Mouse (Mus musculus) hindbrain, embryonic 12.5 days (tissue): ENCODE data around the gene Polr3h. TPM values are rescaled to one million over a fixed set of nuclear protein-coding genes. Genes with fewer than 3 reads are reported as not detected.

Source experiments
- ATAC-seq: fragments of 200-750 bp; cut with Nextera tagmentation; 2 replicates; pipeline ENCODE4 v1.8.0; 2017; ENCODE audit warnings: moderate TSS enrichment; ENCODE audit not compliant: low FRiP score
- H3K27ac ChIP-seq: fragments of 300-500 bp; sonication (generic); 2 replicates; pipeline ENCODE4 v1.5.1; 2016; ENCODE audit warnings: mild to moderate bottlenecking
- H3K27me3 ChIP-seq: fragments of 300-500 bp; sonication (generic); 2 replicates; pipeline ENCODE4 v1.6.1; 2016; ENCODE audit warnings: mild to moderate bottlenecking
- H3K36me3 ChIP-seq: fragments of 300-500 bp; sonication (generic); 2 replicates; pipeline ENCODE4 v1.6.1; 2016; ENCODE audit warnings: mild to moderate bottlenecking
- H3K4me1 ChIP-seq: fragments of 300-500 bp; sonication (generic); 2 replicates; pipeline ENCODE4 v1.6.1; 2016
- H3K4me2 ChIP-seq: fragments of 300-500 bp; sonication (generic); replicated peaks from 2 replicates; pipeline ENCODE4 v1.6.1; 2016; ENCODE audit warnings: mild to moderate bottlenecking
- H3K4me3 ChIP-seq: fragments of 300-500 bp; sonication (generic); 2 replicates; pipeline ENCODE4 v1.5.1; 2016; ENCODE audit warnings: mild to moderate bottlenecking
- H3K9ac ChIP-seq: fragments of 300-500 bp; sonication (generic); 2 replicates; pipeline ENCODE4 v1.6.1; 2016; ENCODE audit warnings: mild to moderate bottlenecking, moderate library complexity
- H3K9me3 ChIP-seq: fragments of 300-500 bp; sonication (generic); replicated peaks from 2 replicates; pipeline ENCODE4 v1.6.1; 2016; ENCODE audit warnings: mild to moderate bottlenecking
- WGBS: fragments of 180-500 bp; shearing (Covaris S2); methylation state at CpG from one replicate; pipeline ENCODE4 v1.1.7; 2016; 5-methylcytosine and 5-hydroxymethylcytosine counted together
- polyA plus RNA-seq: library from polyadenylated mRNA; unstranded; fragments of >200 nt; fragmentation: Nextera tagmentation; extraction: Ambion mirVana; gene quantifications from 2 replicates; pipeline ENCODE4 v1.2.1, GENCODE M21; 2016

Polr3h gene
- polyA plus RNA-seq, 1 experiment from 2014 or later: 58.0 TPM

DNA sequence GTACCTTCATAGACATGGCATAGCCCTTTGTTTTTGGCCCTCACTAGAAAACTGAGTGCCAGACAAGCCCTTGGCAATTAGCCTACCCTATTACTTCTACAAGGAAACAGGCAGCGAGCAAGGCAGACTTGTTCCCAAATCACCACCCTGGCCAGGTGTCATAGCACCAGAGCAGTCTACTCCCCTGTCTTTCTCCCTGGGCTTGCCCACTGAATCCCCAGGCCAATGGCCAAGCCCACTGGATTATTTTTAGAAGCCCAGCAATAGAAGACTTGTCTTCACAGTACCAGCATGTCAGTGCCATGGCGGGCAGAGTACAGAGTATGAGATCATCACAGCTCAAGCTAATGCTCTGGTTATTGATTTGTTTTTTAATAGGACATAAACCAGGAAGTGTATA is 27.3 kb downstream of the Polr3h start:
- 91% methylated on average over 2 of the region's 2 CpGs for WGBS
- Histone ChIP-seq H3K27ac (no peak overlapping the region), H3K9ac (no peak overlapping the region), H3K4me3 (no peak overlapping the region), H3K4me1 (no peaks in the 10 kb centered on the region), H3K27me3 (no peaks in the 10 kb centered on the region), H3K36me3 (peaks cover 84% of the 10 kb centered on the region), H3K9me3 (no peaks in the 10 kb centered on the region), H3K4me2 (no peak overlapping the region)
- no peak for ATAC-seq

DNA sequence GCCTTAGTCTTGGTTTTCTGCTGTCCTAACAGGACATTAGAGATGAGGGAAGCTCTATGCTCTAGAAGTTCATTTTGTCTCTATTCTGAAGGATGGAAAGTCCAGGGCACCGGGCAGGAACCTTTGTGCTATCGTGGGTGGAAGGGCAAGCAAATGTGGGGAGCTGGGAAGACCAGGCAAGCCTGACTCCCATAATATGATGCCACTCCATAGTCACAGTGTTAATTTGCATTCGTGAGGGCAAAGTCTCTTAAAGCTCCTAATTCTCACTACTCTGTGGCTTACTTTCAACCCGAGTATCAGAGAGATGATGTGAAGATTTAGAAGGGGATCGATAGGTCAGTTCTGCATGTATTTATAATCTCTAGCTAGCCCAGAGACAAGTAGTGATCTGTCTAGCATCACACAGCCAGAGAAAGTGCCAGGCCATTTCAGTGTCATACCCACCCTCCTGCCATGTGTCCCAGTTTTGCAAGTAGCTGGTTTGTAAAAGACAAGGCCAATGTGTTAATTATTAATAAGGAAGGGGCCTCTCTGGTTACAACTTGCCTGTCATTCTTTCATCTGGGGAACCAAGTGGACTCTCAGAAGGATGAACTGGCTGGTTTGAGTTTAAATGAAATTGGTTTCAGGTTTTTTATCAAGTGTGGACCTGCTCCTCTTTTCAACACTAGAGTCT is 28.3 kb downstream of the Polr3h start:
- no peaks in the 10 kb centered on the region for H3K4me1 ChIP-seq
- H3K27me3 ChIP-seq: no peaks in the 10 kb centered on the region
- peaks cover 81% of the 10 kb centered on the region for H3K36me3 ChIP-seq
- H3K9me3 ChIP-seq: no peaks in the 10 kb centered on the region
- no peak overlapping the region for H3K4me2 ChIP-seq
- no peak overlapping the region for H3K27ac ChIP-seq
- 94% methylated on average over 5 of the region's 5 CpGs for WGBS
- no peak overlapping the region for H3K4me3 ChIP-seq
- no peak for ATAC-seq
- no peak overlapping the region for H3K9ac ChIP-seq

DNA sequence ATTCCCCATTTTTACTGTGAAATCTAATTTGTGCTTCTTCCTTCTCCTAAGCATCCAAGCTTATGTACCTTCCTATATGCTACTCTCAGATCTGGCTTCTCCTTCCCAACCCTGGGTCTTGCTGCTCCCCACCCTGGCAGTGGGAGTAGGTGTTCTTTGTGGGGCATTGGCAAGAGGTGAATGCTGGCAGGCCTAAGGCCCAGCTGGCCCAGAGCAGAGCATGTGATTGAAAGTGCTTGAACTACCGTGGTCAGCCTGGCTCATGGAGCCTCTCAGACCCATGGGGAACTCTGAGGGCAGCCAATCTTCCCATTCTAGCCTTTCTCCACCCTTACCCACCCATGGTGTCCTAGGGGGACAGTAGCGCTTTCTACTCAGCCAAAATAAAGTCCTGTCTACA is 29.6 kb downstream of the Polr3h start:
- Histone ChIP-seq H3K9me3 (no peaks in the 10 kb centered on the region), H3K9ac (no peak overlapping the region), H3K4me1 (no peaks in the 10 kb centered on the region), H3K36me3 (peaks cover 80% of the 10 kb centered on the region), H3K4me2 (no peak overlapping the region), H3K27me3 (no peaks in the 10 kb centered on the region), H3K27ac (no peak overlapping the region), H3K4me3 (no peak overlapping the region)
- 95% methylated on average over 2 of the region's 2 CpGs for WGBS
- no peak for ATAC-seq

DNA sequence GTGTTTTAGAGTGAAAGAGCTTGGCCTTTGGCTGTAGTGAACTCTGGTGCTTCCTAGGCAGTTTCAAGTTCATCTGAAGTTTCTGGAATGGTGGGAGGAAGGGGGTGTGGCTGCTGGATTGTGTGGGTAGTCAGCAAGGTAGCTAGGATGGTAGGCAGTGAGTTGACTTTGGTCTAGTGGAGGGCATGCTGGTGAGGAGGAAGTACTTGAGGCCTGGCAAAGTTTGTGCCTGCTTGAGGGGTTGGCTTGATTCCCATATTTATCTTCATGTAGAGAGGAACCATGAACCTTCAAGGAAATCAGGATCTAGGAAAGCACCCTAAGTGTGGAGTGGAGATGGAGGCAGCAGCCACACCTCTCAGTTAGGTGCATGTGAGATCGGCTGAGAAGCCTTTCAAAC is 32.0 kb downstream of the Polr3h start:
- ATAC-seq: no peak
- H3K4me3 ChIP-seq: no peak overlapping the region
- no peaks in the 10 kb centered on the region for H3K9me3 ChIP-seq
- H3K27me3 ChIP-seq: no peaks in the 10 kb centered on the region
- 76% methylated on average over 1 of the region's 1 CpGs for WGBS
- no peaks in the 10 kb centered on the region for H3K4me1 ChIP-seq
- no peak overlapping the region for H3K27ac ChIP-seq
- no peak overlapping the region for H3K4me2 ChIP-seq
- peaks cover 82% of the 10 kb centered on the region for H3K36me3 ChIP-seq
- no peak overlapping the region for H3K9ac ChIP-seq

DNA sequence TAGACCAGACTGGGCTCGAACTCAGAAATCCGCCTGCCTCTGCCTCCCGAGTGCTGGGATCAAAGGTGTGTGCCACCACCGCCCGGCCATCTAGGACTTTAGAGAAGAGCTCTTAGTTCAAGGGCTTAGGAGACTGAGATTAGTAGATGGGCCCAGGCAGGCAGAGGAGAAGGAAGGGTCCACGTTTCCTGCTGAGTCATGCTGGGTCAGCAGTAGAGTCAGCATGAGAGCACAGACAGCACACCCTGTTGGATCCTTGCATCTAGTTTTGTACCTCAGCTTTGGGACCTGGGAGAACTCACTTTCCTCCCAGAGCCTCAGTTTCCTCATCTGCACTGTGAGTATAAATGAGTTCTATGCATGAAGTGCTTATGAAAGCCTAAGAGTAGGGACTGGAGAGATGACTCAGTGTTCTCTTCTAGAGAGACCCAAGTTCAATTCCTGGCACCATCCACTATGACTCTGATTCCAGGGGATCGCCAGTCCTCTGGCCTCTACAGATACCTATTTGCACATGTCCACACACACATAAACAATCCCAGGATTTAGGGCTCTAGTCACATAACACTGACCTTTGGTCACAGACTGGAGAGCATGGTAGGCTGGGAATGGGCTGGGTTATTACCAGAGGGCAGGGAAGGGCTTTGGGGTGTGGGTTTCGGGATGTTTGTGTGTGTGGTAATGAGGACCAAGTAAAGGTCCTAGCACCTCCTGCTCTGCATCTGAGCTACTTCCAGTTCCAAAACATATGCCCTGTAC is 34.0 kb downstream of the Polr3h start:
- no peaks in the 10 kb centered on the region for H3K9me3 ChIP-seq
- ATAC-seq: no peak
- H3K9ac ChIP-seq: no peak overlapping the region
- H3K27me3 ChIP-seq: no peaks in the 10 kb centered on the region
- 92% methylated on average over 8 of the region's 8 CpGs for WGBS
- no peak overlapping the region for H3K4me2 ChIP-seq
- H3K4me1 ChIP-seq: no peaks in the 10 kb centered on the region
- no peak overlapping the region for H3K27ac ChIP-seq
- H3K4me3 ChIP-seq: no peak overlapping the region
- H3K36me3 ChIP-seq: peaks cover 71% of the 10 kb centered on the region

DNA sequence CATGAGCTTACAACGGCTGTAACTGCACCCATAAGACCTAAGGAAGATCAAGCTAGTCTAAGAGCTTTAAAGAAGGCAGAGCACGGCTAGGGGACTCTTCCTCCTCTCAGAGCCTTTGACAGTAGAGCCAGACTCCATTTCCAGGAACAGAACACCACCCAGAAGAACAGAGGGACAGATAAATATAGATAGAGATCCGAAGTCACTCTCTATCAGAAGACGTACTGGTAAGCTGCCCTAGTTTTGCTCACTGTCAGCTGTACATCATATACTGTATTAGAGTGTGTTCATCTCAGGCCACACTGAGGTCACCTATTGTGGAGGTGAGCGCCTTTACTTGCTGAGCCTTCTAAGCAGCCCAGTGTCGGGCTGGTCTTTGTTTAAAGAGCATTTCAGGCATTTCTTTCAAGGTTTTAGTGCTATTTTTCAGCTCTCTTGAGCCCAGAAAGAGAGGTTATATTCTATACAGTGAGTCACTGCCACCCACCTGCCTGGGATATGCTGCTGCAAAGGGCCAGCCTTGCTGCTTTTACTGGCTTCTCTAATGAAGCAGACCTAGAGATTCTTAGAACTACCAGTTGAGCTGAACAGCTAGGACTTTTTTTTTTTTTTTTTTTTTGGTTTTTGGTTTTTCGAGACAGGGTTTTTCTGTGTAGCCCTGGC is 34.8 kb downstream of the Polr3h start:
- H3K4me1 ChIP-seq: no peaks in the 10 kb centered on the region
- H3K36me3 ChIP-seq: peaks cover 64% of the 10 kb centered on the region
- H3K4me2 ChIP-seq: no peak overlapping the region
- H3K9ac ChIP-seq: no peak overlapping the region
- no peak for ATAC-seq
- no peak overlapping the region for H3K27ac ChIP-seq
- no peaks in the 10 kb centered on the region for H3K9me3 ChIP-seq
- H3K27me3 ChIP-seq: no peaks in the 10 kb centered on the region
- 94% methylated on average over 7 of the region's 7 CpGs for WGBS
- H3K4me3 ChIP-seq: no peak overlapping the region

DNA sequence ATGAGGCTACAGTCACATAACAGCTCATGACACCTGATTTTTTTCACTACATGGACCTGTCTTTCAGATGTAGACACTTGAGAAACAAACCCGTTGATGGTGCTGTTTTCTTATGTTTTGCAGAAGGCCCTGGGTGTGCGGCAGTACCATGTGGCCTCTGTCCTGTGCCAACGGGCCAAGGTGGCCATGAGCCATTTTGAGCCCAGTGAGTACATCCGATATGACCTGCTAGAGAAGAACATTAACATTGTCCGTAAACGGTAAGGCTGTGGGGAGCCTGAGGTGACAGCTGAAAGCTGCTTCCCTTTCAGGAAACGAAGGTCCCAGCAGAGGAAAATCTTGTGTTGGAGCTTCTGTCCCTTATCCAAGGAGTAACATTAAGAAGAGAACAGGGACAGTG is 36.9 kb downstream of the Polr3h start:
- Histone ChIP-seq H3K36me3 (peaks cover 48% of the 10 kb centered on the region), H3K4me2 (no peak overlapping the region), H3K4me3 (no peak overlapping the region), H3K9ac (no peak overlapping the region), H3K27me3 (no peaks in the 10 kb centered on the region), H3K4me1 (no peaks in the 10 kb centered on the region), H3K9me3 (no peaks in the 10 kb centered on the region), H3K27ac (no peak overlapping the region)
- WGBS: 95% methylated on average over 7 of the region's 7 CpGs
- ATAC-seq: no peak

DNA sequence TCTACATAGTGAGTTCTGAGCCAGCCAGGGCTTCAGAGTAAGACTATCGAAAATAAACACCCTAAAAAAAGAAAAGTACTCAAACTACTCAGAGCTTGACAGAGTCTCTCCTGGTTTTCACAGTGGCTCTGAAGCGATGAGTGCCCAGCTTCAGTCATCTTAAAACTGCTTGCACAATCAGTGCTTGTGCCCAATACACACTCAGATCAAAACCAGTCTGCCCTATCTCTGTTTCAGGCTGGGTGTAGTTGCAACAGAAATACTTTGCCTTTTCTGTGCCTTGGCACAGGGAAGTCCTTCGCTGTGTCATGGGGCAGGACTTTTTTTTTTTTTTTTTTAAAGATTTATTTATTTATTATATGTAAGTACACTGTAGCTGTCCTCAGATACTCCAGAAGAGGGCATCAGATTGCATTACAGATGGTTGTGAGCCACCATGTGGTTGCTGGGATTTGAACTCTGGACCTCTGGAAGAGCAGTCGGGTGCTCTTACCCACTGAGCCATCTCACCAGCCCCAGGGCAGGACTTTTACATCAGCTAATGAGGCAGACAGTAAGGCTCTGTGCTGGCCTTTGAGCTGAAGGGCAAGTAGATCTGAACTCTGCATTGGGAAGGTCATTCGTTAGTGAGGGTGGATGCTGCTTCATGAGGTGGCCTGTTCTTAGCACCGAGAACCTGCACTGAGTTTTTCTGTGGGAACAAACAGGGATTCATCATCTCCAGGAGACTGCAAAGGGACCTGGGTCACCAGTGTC is 39.1 kb downstream of the Polr3h start:
- no peak overlapping the region for H3K9ac ChIP-seq
- no peaks in the 10 kb centered on the region for H3K4me1 ChIP-seq
- no peak overlapping the region for H3K4me2 ChIP-seq
- no peak overlapping the region for H3K27ac ChIP-seq
- no peak for ATAC-seq
- peaks cover 29% of the 10 kb centered on the region for H3K36me3 ChIP-seq
- no peaks in the 10 kb centered on the region for H3K9me3 ChIP-seq
- H3K4me3 ChIP-seq: no peak overlapping the region
- H3K27me3 ChIP-seq: no peaks in the 10 kb centered on the region
- 98% methylated on average over 6 of the region's 6 CpGs for WGBS

DNA sequence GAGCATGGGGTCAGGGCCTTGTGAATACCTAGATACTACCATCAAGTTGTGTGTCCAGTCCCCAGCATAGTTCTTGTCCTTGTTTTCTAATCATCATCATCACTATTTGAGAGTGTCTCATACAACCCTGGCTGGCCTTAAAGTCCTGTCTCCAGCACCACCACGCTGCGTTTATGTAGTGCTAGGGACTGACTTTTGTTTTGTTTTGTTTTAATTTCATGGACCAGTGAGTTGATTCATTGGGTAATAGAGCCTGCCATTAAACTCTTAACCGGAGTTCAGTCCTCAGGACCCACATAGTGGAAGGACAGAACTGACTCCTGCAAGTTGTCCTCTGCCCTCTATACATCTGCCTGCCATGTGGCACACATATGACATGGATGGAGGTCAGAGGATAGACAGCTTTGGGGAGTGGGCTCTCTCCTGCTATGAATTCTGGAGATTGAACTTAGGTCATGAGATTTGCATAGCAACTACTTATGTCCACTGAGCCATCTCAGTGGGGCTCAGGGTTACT is 40.6 kb downstream of the Polr3h start:
- no peak overlapping the region for H3K4me3 ChIP-seq
- peaks cover 17% of the 10 kb centered on the region for H3K36me3 ChIP-seq
- 66% methylated on average over 3 of the region's 3 CpGs for WGBS
- H3K27me3 ChIP-seq: no peaks in the 10 kb centered on the region
- no peak for ATAC-seq
- H3K4me1 ChIP-seq: peaks cover 3% of the 10 kb centered on the region
- H3K9ac ChIP-seq: no peak overlapping the region
- no peak overlapping the region for H3K4me2 ChIP-seq
- no peaks in the 10 kb centered on the region for H3K9me3 ChIP-seq
- no peak overlapping the region for H3K27ac ChIP-seq

DNA sequence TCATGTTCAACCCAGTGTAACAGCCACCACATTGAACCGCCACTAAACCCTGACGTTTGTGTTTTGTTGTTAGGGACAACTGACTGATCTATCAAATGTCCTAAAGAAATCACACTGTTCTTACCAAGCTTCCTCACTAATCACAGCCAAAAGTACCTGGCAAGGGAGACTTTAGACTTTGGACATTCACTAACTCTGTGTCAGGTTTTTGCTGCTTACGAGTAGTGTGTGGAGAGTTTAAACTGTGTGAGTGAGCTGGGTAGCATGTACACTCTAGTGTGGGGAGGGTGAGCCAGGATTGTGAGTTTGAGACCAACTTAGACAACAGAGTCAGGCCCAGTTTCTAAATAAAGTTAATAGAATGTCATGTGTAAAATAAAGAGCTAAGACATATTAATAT is 43.7 kb downstream of the Polr3h start:
- Histone ChIP-seq H3K4me1 (peaks cover 20% of the 10 kb centered on the region), H3K27me3 (no peaks in the 10 kb centered on the region), H3K4me2 (no peak overlapping the region), H3K9me3 (no peaks in the 10 kb centered on the region), H3K4me3 (no peak overlapping the region), H3K9ac (no peak overlapping the region), H3K36me3 (no peaks in the 10 kb centered on the region), H3K27ac (no peak overlapping the region)
- ATAC-seq: no peak
- 97% methylated on average over 3 of the region's 3 CpGs for WGBS

DNA sequence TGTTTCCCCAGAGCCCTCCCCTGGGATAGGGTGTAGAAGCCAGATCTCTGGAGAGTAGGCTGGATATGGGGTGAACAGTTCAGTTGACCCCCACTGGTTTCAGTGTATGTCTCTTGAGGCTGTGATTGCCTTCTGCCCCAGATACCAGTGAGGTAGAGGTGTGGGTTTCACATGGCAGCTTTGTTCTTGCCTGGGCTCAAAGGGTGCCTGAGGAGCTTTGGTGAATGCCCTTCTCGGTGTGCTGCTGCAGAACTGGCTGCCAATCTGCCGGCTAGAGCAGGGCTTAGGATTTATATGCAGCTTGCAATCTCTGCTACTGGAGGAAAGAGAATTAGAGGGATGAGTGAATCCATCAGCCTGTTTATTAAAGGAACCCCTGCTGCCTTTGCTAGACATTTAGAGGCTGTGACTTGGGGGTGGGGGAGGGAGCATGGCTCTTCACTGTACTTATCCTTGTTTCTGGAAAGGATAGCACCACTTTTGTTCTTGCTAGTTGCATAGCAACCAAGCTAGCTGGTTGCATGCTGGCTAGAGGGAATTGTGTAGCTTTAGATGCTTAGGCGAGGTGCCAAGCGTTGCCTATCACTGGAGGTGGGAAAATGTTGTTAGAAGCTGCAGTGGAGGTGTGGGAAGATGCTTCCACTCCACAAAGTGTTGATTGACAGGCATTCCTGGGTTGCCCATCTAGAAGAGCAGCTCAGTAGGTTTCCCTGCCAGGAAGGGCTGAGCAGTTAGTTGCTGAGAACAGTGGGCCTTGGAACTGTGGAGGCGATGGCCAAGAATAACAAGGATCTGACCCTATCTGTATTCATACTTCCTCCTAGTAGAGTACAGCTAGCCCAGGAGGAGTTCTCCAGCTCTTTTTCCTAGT is 46.3 kb downstream of the Polr3h start:
- Histone ChIP-seq H3K4me3 (no peak overlapping the region), H3K4me2 (peak overlapping the region; percentile 17), H3K4me1 (peaks cover 21% of the 10 kb centered on the region), H3K36me3 (no peaks in the 10 kb centered on the region), H3K9me3 (no peaks in the 10 kb centered on the region), H3K27me3 (no peaks in the 10 kb centered on the region), H3K27ac (peak overlapping the region; percentile 86), H3K9ac (no peak overlapping the region)
- WGBS: 62% methylated on average over 5 of the region's 5 CpGs
- ATAC-seq: peak; percentile 74
